Mouse (Mus musculus) cortical plate, adult 2 months (tissue): ENCODE measurements at regions not wholly inside any gene's neighbourhood (a gene's known extent, or its start where the extent isn't known, plus 50 kb on each side); places are given as distances from the start of the nearest gene placed in this dataset.

ENCODE experiments used
- CTCF ChIP-seq: fragments of 200-500 bp; IDR thresholded peaks from 2 replicates; pipeline ENCODE4 v1.5.1; 2011; ENCODE audit warnings: mild to moderate bottlenecking, control low read depth, low read length; ENCODE audit not compliant: insufficient read depth; ENCODE audit errors: extremely low read depth
- POLR2A ChIP-seq: fragments of 200-500 bp; IDR thresholded peaks from 2 replicates; pipeline ENCODE4 v1.6.1; 2011; ENCODE audit warnings: mild to moderate bottlenecking, low read length, control low read depth; ENCODE audit not compliant: insufficient read depth; ENCODE audit errors: extremely low read depth

- TF ChIP-seq CTCF, result no peak
- TF ChIP-seq POLR2A, result no peak
Observed at GRCm38 (mm10) chr13:37505617-37506016, 160.6 kb downstream of the Ly86 start.
